Mouse (Mus musculus) liver, postnatal 0 days (tissue): ENCODE measurements around the gene Cab39l. TPM values are rescaled to one million over a fixed set of nuclear protein-coding genes. Genes with fewer than 3 reads are reported as not detected.
A peak's percentile ranks its signal among the peaks of the same experiment; 100 is the strongest.

ENCODE experiments used
- ATAC-seq: fragments of 200-750 bp; cut with Nextera tagmentation; 2 replicates; pipeline ENCODE4 v1.8.0; 2017; ENCODE audit warnings: mild to moderate bottlenecking, moderate library complexity
- DNase-seq: peaks from one replicate; pipeline ENCODE4 v3.0.0-alpha.2; 2016
- H3K27ac ChIP-seq: fragments of 300-500 bp; sonication (generic); 2 replicates; pipeline ENCODE4 v1.5.1; 2014; ENCODE audit warnings: antibody characterized with exemption, moderate library complexity, mild to moderate bottlenecking, low read depth
- H3K27me3 ChIP-seq: fragments of 300-500 bp; sonication (generic); 2 replicates; pipeline ENCODE4 v1.6.1; 2014; ENCODE audit warnings: low read length, control low read depth, mixed read lengths; ENCODE audit not compliant: insufficient read depth
- H3K36me3 ChIP-seq: fragments of 300-500 bp; sonication (generic); replicated peaks from 2 replicates; pipeline ENCODE4 v1.6.1; 2014; ENCODE audit warnings: mild to moderate bottlenecking, control low read depth, low read length, moderate library complexity, mixed read lengths; ENCODE audit not compliant: insufficient read depth
- H3K4me1 ChIP-seq: fragments of 300-500 bp; sonication (generic); 2 replicates; pipeline ENCODE4 v1.6.1; 2014; ENCODE audit warnings: antibody characterized with exemption, mild to moderate bottlenecking, control low read depth; ENCODE audit not compliant: insufficient read depth
- H3K4me2 ChIP-seq: fragments of 300-500 bp; sonication (generic); 2 replicates; pipeline ENCODE4 v1.6.1; 2014; ENCODE audit warnings: low read depth, mild to moderate bottlenecking, low read length, moderate library complexity, mixed read lengths
- H3K4me3 ChIP-seq: fragments of 300-500 bp; sonication (generic); 2 replicates; pipeline ENCODE4 v1.5.1; 2014; ENCODE audit warnings: low read depth, low read length
- H3K9ac ChIP-seq: fragments of 300-500 bp; sonication (generic); replicated peaks from 2 replicates; pipeline ENCODE4 v1.6.1; 2014; ENCODE audit warnings: mild to moderate bottlenecking, moderate library complexity
- H3K9me3 ChIP-seq: fragments of 300-500 bp; sonication (generic); 2 replicates; pipeline ENCODE4 v1.6.1; 2016; ENCODE audit warnings: mild to moderate bottlenecking, control low read depth, low read length, mixed read lengths
- CTCF ChIP-seq: sonication (generic); IDR thresholded peaks from 2 replicates; pipeline ENCODE4 v1.5.1; 2016; ENCODE audit warnings: antibody characterized with exemption, low read depth
- EP300 ChIP-seq: IDR thresholded peaks from 2 replicates; pipeline ENCODE4 v1.6.1; 2016; ENCODE audit warnings: antibody characterized with exemption, low read depth, mild to moderate bottlenecking
- WGBS: fragments of 180-500 bp; shearing (Covaris S2); extraction: QIAGEN DNeasy Blood & Tissue Kit; methylation state at CpG from one replicate; pipeline ENCODE4 v1.1.7; 2014; ENCODE audit not compliant: insufficient replicate concordance; 5-methylcytosine and 5-hydroxymethylcytosine counted together
- polyA plus RNA-seq: library from polyadenylated mRNA; unstranded; fragments of >200 nt; fragmentation: Nextera tagmentation; extraction: Ambion mirVana; gene quantifications from 2 replicates; pipeline ENCODE4 v1.2.1, GENCODE M21; 2015

The Cab39l gene
- polyA plus RNA-seq, 1 experiment from 2014 or later = 25.0 TPM

DNA sequence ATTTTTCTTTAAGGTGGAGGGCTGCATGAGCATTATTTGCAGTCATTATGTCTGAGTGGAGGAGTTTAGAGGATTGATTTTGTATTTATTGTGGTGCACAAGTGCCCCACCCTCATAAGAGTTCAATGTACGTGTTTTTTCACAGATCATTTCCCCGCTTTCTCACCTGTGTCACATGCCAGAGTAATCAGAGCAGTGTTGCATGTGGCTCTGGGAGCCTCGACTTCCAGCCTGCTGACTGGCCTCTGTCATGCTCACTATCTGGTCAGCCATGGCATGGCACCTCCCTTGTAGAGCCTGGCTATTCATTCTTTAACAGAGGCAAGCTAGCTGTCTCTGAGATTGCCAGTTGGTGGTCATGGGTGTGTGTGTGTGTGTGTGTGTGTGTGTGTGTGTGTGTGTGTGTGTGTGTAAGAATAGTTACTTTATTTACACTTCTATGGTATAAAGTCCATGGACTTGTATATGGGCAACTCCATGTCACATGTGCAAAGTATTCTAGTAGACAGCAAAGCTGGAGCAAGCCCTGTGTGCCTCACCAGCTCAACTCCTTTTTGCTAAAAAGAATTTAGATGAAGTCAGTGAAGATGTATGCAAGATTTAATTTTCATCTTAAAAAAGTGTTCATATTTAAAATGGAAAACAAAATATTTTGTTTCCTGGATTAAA is 102.5 kb downstream of the Cab39l start:
- peaks cover 15% of the 10 kb centered on the region; the same call in 1 of the 2 replicates for H3K36me3 ChIP-seq
- H3K9me3 ChIP-seq = no peaks in the 10 kb centered on the region
- H3K27me3 ChIP-seq = no peaks in the 10 kb centered on the region
- H3K9ac ChIP-seq = no peak overlapping the region
- WGBS = 66% methylated on average over 3 of the region's 3 CpGs
- peak; percentile 12 for DNase-seq
- ATAC-seq = peak; percentile 33
- no peak overlapping the region for H3K4me2 ChIP-seq
- H3K4me1 ChIP-seq = peaks cover 9% of the 10 kb centered on the region; the same call in 1 of the 2 replicates
- TF ChIP-seq CTCF (no peak), EP300 (no peak)
- H3K27ac ChIP-seq = no peak overlapping the region
- no peak overlapping the region for H3K4me3 ChIP-seq

DNA sequence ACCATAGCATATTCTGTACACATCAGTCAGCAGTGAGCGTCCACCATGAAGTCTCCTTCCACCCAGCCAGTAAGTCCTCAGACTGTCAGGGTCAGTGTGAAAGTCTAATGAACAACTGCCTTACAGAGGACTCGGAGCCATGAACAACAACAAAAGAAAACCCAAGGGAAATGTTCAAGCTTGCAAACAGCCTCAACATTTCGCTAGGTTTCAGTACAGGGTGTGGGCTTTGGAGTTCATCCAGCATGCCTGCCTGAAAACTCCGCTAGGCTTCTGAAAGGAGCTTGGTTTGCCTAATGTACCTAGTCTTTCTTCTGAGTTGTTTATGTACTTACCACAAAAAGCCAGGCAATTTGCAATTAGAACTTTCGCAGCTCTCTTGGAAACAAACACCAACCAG is 103.2 kb downstream of the Cab39l start:
- no peak for DNase-seq
- TF ChIP-seq CTCF = no peak
- no peak for TF ChIP-seq EP300

DNA sequence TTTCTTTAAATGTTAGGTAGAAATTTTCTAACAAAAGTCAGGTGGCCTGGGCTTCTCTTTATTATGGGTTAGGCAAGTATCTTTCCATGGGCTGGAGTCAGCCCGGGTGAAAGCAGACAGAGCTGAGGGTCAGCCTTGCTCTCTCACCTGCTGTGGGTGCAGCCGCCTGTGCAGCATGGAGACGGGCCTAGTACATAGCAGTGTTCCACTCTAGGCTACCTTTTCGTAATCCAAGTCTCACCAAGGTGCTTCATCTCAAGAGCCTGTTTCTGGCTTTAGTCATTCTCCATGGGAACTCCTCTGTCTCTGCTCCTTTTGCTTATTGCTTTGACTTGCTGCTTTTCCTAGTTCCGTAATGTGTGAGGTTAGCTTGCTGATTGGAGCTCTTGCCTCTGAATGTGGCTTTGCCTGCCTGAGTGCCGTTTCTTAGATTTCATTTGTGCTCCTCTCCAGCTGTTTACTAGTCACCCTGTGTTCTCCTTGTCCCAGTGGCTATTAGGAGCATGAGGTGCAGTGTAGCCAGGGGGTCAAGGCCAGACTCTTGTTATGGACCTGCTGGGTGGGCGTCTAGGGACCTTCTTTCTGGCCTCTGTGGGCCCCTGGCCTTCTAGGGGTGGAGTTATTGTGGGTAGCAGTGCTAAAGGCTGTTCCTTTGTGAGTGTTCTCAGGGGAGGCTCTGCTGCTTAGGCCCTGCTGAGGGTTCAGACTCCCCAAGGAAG is 105.5 kb downstream of the Cab39l start:
- peak overlapping the region; percentile 49 for H3K27ac ChIP-seq
- WGBS = 81% methylated on average over 7 of the region's 7 CpGs
- ATAC-seq = no peak

More for the DNA sequence above, 103.2 kb downstream of the Cab39l start:
- Histone ChIP-seq H3K4me3 (no peak overlapping the region), H3K9me3 (no peaks in the 10 kb centered on the region), H3K27me3 (no peaks in the 10 kb centered on the region), H3K4me1 (peaks cover 9% of the 10 kb centered on the region; the same call in 1 of the 2 replicates), H3K9ac (no peak overlapping the region), H3K27ac (peak overlapping the region; percentile 51), H3K4me2 (no peak overlapping the region), H3K36me3 (peaks cover 12% of the 10 kb centered on the region; the same call in 1 of the 2 replicates)
- no peak for ATAC-seq
- WGBS = 73% methylated on average over 5 of the region's 5 CpGs

DNA sequence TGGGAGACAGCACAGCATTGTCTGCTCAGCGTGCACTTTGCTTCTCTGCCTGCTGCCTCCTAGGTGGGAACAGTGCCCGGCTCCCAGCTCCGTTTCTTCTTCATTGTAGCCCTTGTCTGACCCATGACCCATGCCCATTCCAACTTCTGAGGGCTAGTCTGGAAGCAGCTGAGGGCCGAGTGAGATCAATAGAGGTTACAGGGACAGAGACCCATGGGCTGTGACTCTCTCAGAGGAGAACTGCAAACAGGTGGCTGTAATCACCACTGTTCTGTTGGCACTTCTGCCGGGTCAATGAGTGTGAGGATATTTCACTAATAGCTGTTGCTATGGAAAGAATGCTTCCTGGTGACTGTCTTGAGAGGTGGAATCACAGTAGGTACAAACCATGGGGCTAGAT is 106.8 kb downstream of the Cab39l start:
- Histone ChIP-seq H3K4me1 (peaks cover 17% of the 10 kb centered on the region), H3K4me3 (no peak overlapping the region), H3K4me2 (no peak overlapping the region), H3K36me3 (no peaks in the 10 kb centered on the region), H3K9me3 (no peaks in the 10 kb centered on the region), H3K27me3 (no peaks in the 10 kb centered on the region), H3K9ac (no peak overlapping the region; the same call in 1 of the 2 replicates), H3K27ac (peak overlapping the region; percentile 49)
- peak; percentile 70 for ATAC-seq
- 0 out of 2 replicates have a peak, but pooled peaks have one; percentile 22 for TF ChIP-seq EP300
- no peak for TF ChIP-seq CTCF
- peak; percentile 43 for DNase-seq
- WGBS = 60% methylated on average over 5 of the region's 5 CpGs

More for the DNA sequence above, 105.5 kb downstream of the Cab39l start:
- Histone ChIP-seq H3K27me3 (no peaks in the 10 kb centered on the region), H3K4me1 (peaks cover 17% of the 10 kb centered on the region), H3K4me3 (no peak overlapping the region), H3K36me3 (0 out of 2 replicates have a peak, but pooled peaks cover 3% of the 10 kb centered on the region), H3K9me3 (no peaks in the 10 kb centered on the region), H3K4me2 (no peak overlapping the region), H3K9ac (no peak overlapping the region)
- TF ChIP-seq EP300 (no peak), CTCF (no peak)
- DNase-seq = peak; percentile 10

DNA sequence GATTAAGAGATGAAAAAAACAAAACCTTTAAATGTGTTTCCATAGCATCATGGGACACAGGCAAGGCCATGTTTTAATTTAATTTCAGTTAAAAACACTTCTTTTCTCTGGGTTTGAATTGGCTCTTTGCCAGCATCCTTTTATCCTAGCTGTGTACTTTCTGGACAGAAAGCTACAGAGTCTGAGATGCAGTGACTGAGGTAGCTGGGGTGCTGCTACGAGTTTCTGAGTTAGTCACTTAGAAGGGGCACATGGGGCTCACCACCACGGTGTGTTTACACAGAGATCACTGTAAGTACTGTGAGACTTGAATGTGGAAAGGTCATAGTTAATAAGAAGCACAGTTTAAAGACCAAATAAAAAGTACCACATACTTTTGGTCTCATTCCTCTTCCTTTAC is 107.8 kb downstream of the Cab39l start:
- no peaks in the 10 kb centered on the region for H3K27me3 ChIP-seq
- peak overlapping the region; percentile 49 for H3K27ac ChIP-seq
- DNase-seq (no peak), ATAC-seq (no peak)
- TF ChIP-seq EP300 = no peak
- no peak overlapping the region for H3K4me2 ChIP-seq
- H3K4me3 ChIP-seq = no peak overlapping the region
- H3K4me1 ChIP-seq = peaks cover 17% of the 10 kb centered on the region
- H3K36me3 ChIP-seq = no peaks in the 10 kb centered on the region
- WGBS = 60% methylated on average over 2 of the region's 2 CpGs
- no peaks in the 10 kb centered on the region for H3K9me3 ChIP-seq
- no peak overlapping the region for H3K9ac ChIP-seq

DNA sequence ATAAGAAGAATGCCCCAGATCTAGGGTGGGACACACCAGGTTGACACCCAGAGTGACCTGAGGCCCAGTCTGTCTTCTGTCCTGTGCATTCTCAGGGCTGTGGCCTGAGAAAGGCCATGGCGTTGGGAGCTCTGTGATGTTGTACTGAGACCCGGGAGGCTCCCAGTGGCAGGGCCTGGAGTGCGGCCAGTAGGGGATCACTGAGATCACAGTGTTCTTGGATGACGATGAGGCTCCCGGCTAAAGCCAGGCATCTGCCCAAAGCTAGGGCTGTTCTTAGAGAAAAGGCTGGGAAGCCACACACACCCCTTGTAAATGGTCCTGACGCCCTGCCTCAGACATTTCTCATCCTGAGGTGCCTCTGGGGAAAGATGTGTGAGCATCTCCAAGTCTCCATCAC is 108.3 kb downstream of the Cab39l start:
- Histone ChIP-seq H3K9me3 (no peaks in the 10 kb centered on the region), H3K4me3 (no peak overlapping the region), H3K4me2 (no peak overlapping the region), H3K9ac (no peak overlapping the region), H3K4me1 (peaks cover 17% of the 10 kb centered on the region), H3K27ac (peak overlapping the region; percentile 49), H3K27me3 (no peaks in the 10 kb centered on the region), H3K36me3 (no peaks in the 10 kb centered on the region)
- DNase-seq = no peak
- no peak for ATAC-seq
- TF ChIP-seq CTCF = no peak
- TF ChIP-seq EP300 = no peak
- 72% methylated on average over 6 of the region's 6 CpGs for WGBS
